Comparison of ENCODE assay signal across 10 mouse cellular contexts in the genomic region with DNA sequence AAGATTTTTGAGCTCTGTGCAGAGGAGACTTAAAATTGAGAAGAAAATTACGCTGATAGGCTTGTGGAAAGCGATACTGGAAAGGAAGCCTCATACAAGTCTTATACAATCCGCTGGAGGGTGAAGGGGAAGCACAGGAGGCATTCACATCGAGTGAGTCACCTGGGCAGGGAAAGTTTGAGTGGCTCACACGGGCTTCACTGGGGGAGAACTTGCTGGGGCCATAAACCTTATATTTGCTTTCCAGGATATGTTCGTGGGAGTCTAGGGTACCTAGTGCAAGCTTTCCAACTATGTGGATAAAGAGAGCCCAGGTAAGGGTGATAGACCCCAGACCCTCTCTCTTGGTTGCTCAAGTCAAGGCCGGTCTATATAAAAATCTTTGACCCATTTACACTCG.
A peak's percentile ranks its signal among the peaks of the same experiment; 100 is the strongest.
DNase-seq lines count a peak whose midpoint lies in the region; ATAC-seq and TF ChIP-seq lines count a peak whose summit lies in the region.
"Had no signal": no experiment of that assay in that cellular context is flagged by ENCODE, and none has a peak within 500 bp of the region (broad histone marks: within the 10 kb centered on the region; RNA-seq: fewer than 3 reads in every experiment).

No protein-coding gene starts in this region.

- 0 out of 2 replicates have a peak, but pooled peaks cover 4% of the 10 kb centered on the region for H3K4me1 ChIP-seq in liver, embryonic 11.5 days (replicated peaks; ENCODE audit: control insufficient read depth, insufficient read depth, low read length)
- peaks cover 20% of the 10 kb centered on the region for H3K4me1 ChIP-seq in hindbrain, embryonic 13.5 days (replicated peaks)
- H3K4me1 ChIP-seq in lung, embryonic 15.5 days: peaks cover 19% of the 10 kb centered on the region
- 0 out of 2 replicates have a peak, but pooled peaks cover 2% of the 10 kb centered on the region for H3K4me1 ChIP-seq in stomach, postnatal 0 days (replicated peaks; ENCODE audit: control insufficient read depth, insufficient read depth)

- WGBS in liver, embryonic 11.5 days: 15% methylated on average over 8 of the region's 8 CpGs
- WGBS in hindbrain, embryonic 13.5 days: 12% methylated on average over 8 of the region's 8 CpGs
- WGBS in lung, embryonic 15.5 days: 25% methylated on average over 8 of the region's 8 CpGs
- 17% methylated on average over 8 of the region's 8 CpGs for WGBS in stomach, postnatal 0 days

- no peak overlapping the region for H3K27ac ChIP-seq in liver, embryonic 11.5 days (ENCODE audit: low read depth, low read length)
- no peak overlapping the region; the same call in 1 of the 2 replicates for H3K27ac ChIP-seq in hindbrain, embryonic 13.5 days
- no peak overlapping the region; the same call in 1 of the 2 replicates for H3K27ac ChIP-seq in lung, embryonic 15.5 days
- peak overlapping the region; percentile 61; the same call in 1 of the 2 replicates for H3K27ac ChIP-seq in stomach, postnatal 0 days (replicated peaks)

- no peak for TF ChIP-seq EP300 in stomach, postnatal 0 days (optimal IDR thresholded peaks at IDR 0.05)

- no peak for TF ChIP-seq CTCF in stomach, postnatal 0 days (IDR thresholded peaks at IDR 0.05; ENCODE audit: low read depth)

- H3K4me3 ChIP-seq in liver, embryonic 11.5 days (ENCODE audit: low read depth, low read length): peak overlapping the region; percentile 21; the same call in 1 of the 2 replicates
- no peak overlapping the region for H3K4me3 ChIP-seq in hindbrain, embryonic 13.5 days
- H3K4me3 ChIP-seq in lung, embryonic 15.5 days: peak overlapping the region; percentile 3; the same call in 1 of the 2 replicates
- H3K4me3 ChIP-seq in stomach, postnatal 0 days (ENCODE audit: low read depth, low read length): no peak overlapping the region

- intact Hi-C loops in left cerebral cortex, postnatal 36 days (cut with DNase I): no loop called here

- H3K9me3 ChIP-seq in liver, embryonic 11.5 days (ENCODE audit: control insufficient read depth, low read length): no peaks in the 10 kb centered on the region
- no peaks in the 10 kb centered on the region for H3K9me3 ChIP-seq in hindbrain, embryonic 13.5 days
- no peaks in the 10 kb centered on the region for H3K9me3 ChIP-seq in lung, embryonic 15.5 days
- no peaks in the 10 kb centered on the region for H3K9me3 ChIP-seq in stomach, postnatal 0 days (ENCODE audit: control insufficient read depth, low read length)

- no peak for ATAC-seq in liver, embryonic 11.5 days (replicated peaks; ENCODE audit: low FRiP score)
- ATAC-seq in hindbrain, embryonic 13.5 days (ENCODE audit: low FRiP score): no peak
- no peak for ATAC-seq in lung, embryonic 15.5 days (ENCODE audit: borderline replicate concordance, extremely low read depth, low FRiP score, low TSS enrichment)
- ATAC-seq in stomach, postnatal 0 days (ENCODE audit: low FRiP score, low TSS enrichment): 0 out of 2 replicates have a peak, but pooled peaks have one; percentile 43

- H3K36me3 ChIP-seq in liver, embryonic 11.5 days (ENCODE audit: control insufficient read depth, insufficient read depth, low read length): no peaks in the 10 kb centered on the region
- no peaks in the 10 kb centered on the region for H3K36me3 ChIP-seq in hindbrain, embryonic 13.5 days
- no peaks in the 10 kb centered on the region for H3K36me3 ChIP-seq in lung, embryonic 15.5 days
- no peaks in the 10 kb centered on the region for H3K36me3 ChIP-seq in stomach, postnatal 0 days (ENCODE audit: control insufficient read depth, insufficient read depth, low read length)

- no peak for DNase-seq in liver, embryonic 11.5 days (ENCODE audit: low spot score)
- DNase-seq in liver: no peak
- DNase-seq in stomach, postnatal 0 days (ENCODE audit: low spot score): peak; percentile 52
- no peak for DNase-seq in right cerebral cortex, adult 18-20 months
- DNase-seq in left cerebral cortex, postnatal 36 days (ENCODE audit: low spot score in 2 of 2): no peak
- DNase-seq in right cerebral cortex, postnatal 36 days (ENCODE audit: low spot score in 2 of 2): no peak
- DNase-seq: cerebellum, adult 2 months; kidney, postnatal 10 days had no signal

- no peak overlapping the region for H3K9ac ChIP-seq in liver, embryonic 11.5 days (ENCODE audit: low read depth, low read length)
- H3K9ac ChIP-seq in hindbrain, embryonic 13.5 days: no peak overlapping the region
- H3K9ac ChIP-seq in lung, embryonic 15.5 days: no peak overlapping the region
- H3K9ac ChIP-seq in stomach, postnatal 0 days (ENCODE audit: low read length): no peak overlapping the region

- H3K27me3 ChIP-seq in liver, embryonic 11.5 days (replicated peaks; ENCODE audit: control insufficient read depth, insufficient read depth, low read length): no peaks in the 10 kb centered on the region
- H3K27me3 ChIP-seq in hindbrain, embryonic 13.5 days: no peaks in the 10 kb centered on the region
- no peaks in the 10 kb centered on the region for H3K27me3 ChIP-seq in lung, embryonic 15.5 days
- H3K27me3 ChIP-seq in stomach, postnatal 0 days (ENCODE audit: control insufficient read depth, insufficient read depth, low read length): no peaks in the 10 kb centered on the region

- peak overlapping the region; percentile 53 for H3K4me2 ChIP-seq in liver, embryonic 11.5 days
- H3K4me2 ChIP-seq in hindbrain, embryonic 13.5 days: peak overlapping the region; percentile 38
- peak overlapping the region; percentile 37 for H3K4me2 ChIP-seq in lung, embryonic 15.5 days
- peak overlapping the region; percentile 32 for H3K4me2 ChIP-seq in stomach, postnatal 0 days (replicated peaks; ENCODE audit: low read depth)

Comparison
In these comparisons a context has a peak if more than half of its experiments do, and no peak if none do; other contexts are left out.
1. H3K4me3 ChIP-seq: peak in liver, embryonic 11.5 days (single experiment) and lung, embryonic 15.5 days (single experiment); none in hindbrain, embryonic 13.5 days (single experiment) and stomach, postnatal 0 days (single experiment).
2. Peak in every context shown above with its lines, with median percentiles within 50 percentile points of each other: H3K4me2 ChIP-seq.